Mouse (Mus musculus): Measurements from ENCODE around the gene Trpc4ap. TPM values are rescaled to one million over a fixed set of nuclear protein-coding genes. Genes with fewer than 3 reads are reported as not detected.

Gene Trpc4ap
- total and polyA plus RNA-seq, 3 experiments: 60.4 to 187 (median 161) TPM

GRCm38 (mm10) chr2:155637411-155637810 is 54.8 kb downstream of the Trpc4ap start:
- peaks cover 0 to 2% of the 10 kb centered on the region in 2 experiments; a peak in 1 of 4 replicates for H3K36me3 ChIP-seq (ENCODE audit: control insufficient read depth in 1 of 2, insufficient read depth in 2 of 2, low read length in 2 of 2)

DNA sequence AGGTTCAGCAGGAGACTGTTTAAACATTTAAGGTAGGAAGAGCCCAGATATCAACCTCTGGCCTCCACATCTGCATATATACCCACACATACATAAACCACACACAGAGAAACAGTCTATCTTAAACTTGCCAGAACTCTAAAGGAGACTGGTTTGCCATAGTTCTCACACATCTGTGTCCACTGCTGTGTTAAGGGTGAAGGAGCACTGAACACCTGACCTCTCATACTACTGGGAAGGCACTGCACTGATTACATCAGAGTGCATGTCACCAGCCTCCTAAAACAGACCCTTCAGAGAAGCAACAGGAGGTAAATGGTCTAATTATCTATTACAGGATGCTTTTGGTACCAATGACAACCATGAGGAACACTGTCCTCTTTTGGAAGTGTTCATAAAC is 55.3 kb downstream of the Trpc4ap start:
- no peak overlapping the region for H3K4me3 ChIP-seq (ENCODE audit: control insufficient read depth in 1 of 2, insufficient read depth in 1 of 2, low read depth in 2 of 2, low read length in 2 of 2)
- no peak overlapping the region for H3K27ac ChIP-seq (ENCODE audit: control insufficient read depth, low read depth, low read length)
- no peak for DNase-seq (ENCODE audit: low read depth, low spot score)
- no peaks in the 10 kb centered on the region for H3K4me1 ChIP-seq (ENCODE audit: control insufficient read depth in 1 of 2, insufficient read depth in 2 of 2, low read length in 2 of 2)
- H3K27me3 ChIP-seq (ENCODE audit: control insufficient read depth in 1 of 2, insufficient read depth in 2 of 2, low read length in 2 of 2): no peaks in the 10 kb centered on the region
- no peaks in the 10 kb centered on the region for H3K79me2 ChIP-seq (ENCODE audit: control insufficient read depth, insufficient read depth, low read length, poor library complexity)
- H3K9ac ChIP-seq (ENCODE audit: control insufficient read depth, low read depth, low read length, poor library complexity, severe bottlenecking): no peak overlapping the region
- TF ChIP-seq TCF12 (IDR thresholded peaks at IDR 0.05; ENCODE audit: low read depth, low read length): no peak
- no peak for TF ChIP-seq KAT2A (conservative IDR thresholded peaks at IDR 0.05; ENCODE audit: low read depth, low read length)
- no peak for TF ChIP-seq GATA1 (IDR thresholded peaks at IDR 0.05; ENCODE audit: low read depth, low read length)
- TF ChIP-seq UBTF (IDR thresholded peaks at IDR 0.05; ENCODE audit: borderline replicate concordance, insufficient read depth, low read depth, low read length): no peak
- TF ChIP-seq CTCF (IDR thresholded peaks at IDR 0.05 in 2 of 3, conservative IDR thresholded peaks at IDR 0.05 in 1 of 3; ENCODE audit: control insufficient read depth in 1 of 3, insufficient read depth in 1 of 3, low read depth in 2 of 3, low read length in 3 of 3, poor library complexity in 1 of 3, severe bottlenecking in 1 of 3): no peak
- no peak for TF ChIP-seq MXI1 (IDR thresholded peaks at IDR 0.05; ENCODE audit: low read depth, low read length)
- no peak for TF ChIP-seq TBP (IDR thresholded peaks at IDR 0.05; ENCODE audit: low read depth, low read length)
- no peak for TF ChIP-seq MEF2A (IDR thresholded peaks at IDR 0.05; ENCODE audit: extremely low read depth, insufficient replicate concordance, low read depth, low read length, poor library complexity, severe bottlenecking)
- TF ChIP-seq ELF1 (IDR thresholded peaks at IDR 0.05; ENCODE audit: low read depth, low read length): no peak
- no peak for TF ChIP-seq TAL1 (IDR thresholded peaks at IDR 0.05; ENCODE audit: low read length)
- TF ChIP-seq RCOR1 (IDR thresholded peaks at IDR 0.05; ENCODE audit: low read depth, low read length): no peak
- no peak for TF ChIP-seq MAFK (IDR thresholded peaks at IDR 0.05; ENCODE audit: borderline replicate concordance, low read depth, low read length)
- no peak for TF ChIP-seq EP300 (IDR thresholded peaks at IDR 0.05; ENCODE audit: low read depth in 1 of 2, low read length in 2 of 2)
- no peak for TF ChIP-seq MAZ (IDR thresholded peaks at IDR 0.05; ENCODE audit: low read depth, low read length)
- TF ChIP-seq USF2 (IDR thresholded peaks at IDR 0.05; ENCODE audit: borderline replicate concordance in 1 of 2, insufficient read depth in 1 of 2, low read depth in 1 of 2, low read length in 2 of 2): no peak
- no peak for TF ChIP-seq POLR2AphosphoS5 (IDR thresholded peaks at IDR 0.05; ENCODE audit: borderline replicate concordance, low read depth, low read length)
- TF ChIP-seq CHD2 (IDR thresholded peaks at IDR 0.05; ENCODE audit: low read length): no peak
- no peaks in the 10 kb centered on the region for H3K9me3 ChIP-seq (replicated peaks; ENCODE audit: insufficient read depth, low read length)
- H3K36me3 ChIP-seq (ENCODE audit: control insufficient read depth in 1 of 2, insufficient read depth in 2 of 2, low read length in 2 of 2): peaks cover 0 to 2% of the 10 kb centered on the region in 2 experiments; a peak in 1 of 4 replicates

More at GRCm38 (mm10) chr2:155637411-155637810, 54.8 kb downstream of the Trpc4ap start:
- H3K79me2 ChIP-seq (ENCODE audit: control insufficient read depth, insufficient read depth, low read length, poor library complexity): no peaks in the 10 kb centered on the region
- H3K4me1 ChIP-seq (ENCODE audit: control insufficient read depth in 1 of 2, insufficient read depth in 2 of 2, low read length in 2 of 2): no peaks in the 10 kb centered on the region
- H3K27me3 ChIP-seq (ENCODE audit: control insufficient read depth in 1 of 2, insufficient read depth in 2 of 2, low read length in 2 of 2): no peaks in the 10 kb centered on the region
- no peak for DNase-seq (ENCODE audit: low read depth, low spot score)
- no peak for TF ChIP-seq CHD2 (IDR thresholded peaks at IDR 0.05; ENCODE audit: low read length)
- no peak for TF ChIP-seq HCFC1 (IDR thresholded peaks at IDR 0.05; ENCODE audit: low read depth, low read length)
- no peak for TF ChIP-seq ZKSCAN1 (IDR thresholded peaks at IDR 0.05; ENCODE audit: low read depth, low read length)
- TF ChIP-seq ELF1 (IDR thresholded peaks at IDR 0.05; ENCODE audit: low read depth, low read length): no peak
- TF ChIP-seq GABPA (IDR thresholded peaks at IDR 0.05; ENCODE audit: low read depth, low read length): no peak
- TF ChIP-seq ETS1 (IDR thresholded peaks at IDR 0.05; ENCODE audit: low read depth, low read length): no peak
- no peak for TF ChIP-seq USF1 (IDR thresholded peaks at IDR 0.05; ENCODE audit: low read depth, low read length)
- no peak for TF ChIP-seq ZNF384 (IDR thresholded peaks at IDR 0.05; ENCODE audit: low read depth, low read length)
- no peak for TF ChIP-seq MAX (IDR thresholded peaks at IDR 0.05; ENCODE audit: low read length)
- TF ChIP-seq MXI1 (IDR thresholded peaks at IDR 0.05; ENCODE audit: low read depth, low read length): no peak
- TF ChIP-seq MAFK (IDR thresholded peaks at IDR 0.05; ENCODE audit: borderline replicate concordance, low read depth, low read length): no peak
- no peak for TF ChIP-seq KAT2A (conservative IDR thresholded peaks at IDR 0.05; ENCODE audit: low read depth, low read length)
- no peak for TF ChIP-seq CTCF (IDR thresholded peaks at IDR 0.05 in 2 of 3, conservative IDR thresholded peaks at IDR 0.05 in 1 of 3; ENCODE audit: control insufficient read depth in 1 of 3, insufficient read depth in 1 of 3, low read depth in 2 of 3, low read length in 3 of 3, poor library complexity in 1 of 3, severe bottlenecking in 1 of 3)
- TF ChIP-seq JUND (IDR thresholded peaks at IDR 0.05; ENCODE audit: low read depth, low read length): no peak
- no peak overlapping the region for H3K4me3 ChIP-seq (ENCODE audit: control insufficient read depth in 1 of 2, insufficient read depth in 1 of 2, low read depth in 2 of 2, low read length in 2 of 2)
- no peaks in the 10 kb centered on the region for H3K9me3 ChIP-seq (replicated peaks; ENCODE audit: insufficient read depth, low read length)
- H3K9ac ChIP-seq (ENCODE audit: control insufficient read depth, low read depth, low read length, poor library complexity, severe bottlenecking): no peak overlapping the region
- H3K27ac ChIP-seq (ENCODE audit: control insufficient read depth, low read depth, low read length): no peak overlapping the region
